Mouse (Mus musculus) heart, postnatal 0 days (tissue): Measurements from ENCODE around the gene Kif5c. TPM values are rescaled to one million over a fixed set of nuclear protein-coding genes. Genes with fewer than 3 reads are reported as not detected.

Source experiments
- ATAC-seq: fragments of 200-750 bp; cut with Nextera tagmentation; 2 replicates; pipeline ENCODE4 v1.8.0; 2017; ENCODE audit warnings: low read depth, moderate number of reproducible peaks, moderate library complexity; ENCODE audit not compliant: insufficient read depth
- DNase-seq: peaks from one replicate; pipeline ENCODE4 v3.0.0-alpha.2; 2016; ENCODE audit warnings: low spot score
- H3K27ac ChIP-seq: fragments of 300-500 bp; sonication (generic); 2 replicates; pipeline ENCODE4 v1.5.1; 2014; ENCODE audit warnings: low read depth, mild to moderate bottlenecking
- H3K27me3 ChIP-seq: fragments of 300-500 bp; sonication (generic); 2 replicates; pipeline ENCODE4 v1.6.1; 2014; ENCODE audit warnings: low read length, mixed read lengths; ENCODE audit not compliant: control insufficient read depth, insufficient read depth
- H3K36me3 ChIP-seq: fragments of 300-500 bp; sonication (generic); replicated peaks from 2 replicates; pipeline ENCODE4 v1.6.1; 2014; ENCODE audit warnings: low read length, mixed read lengths; ENCODE audit not compliant: control insufficient read depth, insufficient read depth
- H3K4me1 ChIP-seq: fragments of 300-500 bp; sonication (generic); 2 replicates; pipeline ENCODE4 v1.6.1; 2014; ENCODE audit warnings: antibody characterized with exemption; ENCODE audit not compliant: control insufficient read depth, insufficient read depth
- H3K4me2 ChIP-seq: fragments of 300-500 bp; sonication (generic); 2 replicates; pipeline ENCODE4 v1.6.1; 2014; ENCODE audit warnings: low read depth, mild to moderate bottlenecking, low read length, moderate library complexity
- H3K4me3 ChIP-seq: fragments of 300-500 bp; sonication (generic); 2 replicates; pipeline ENCODE4 v1.5.1; 2014; ENCODE audit warnings: low read depth, low read length
- H3K9ac ChIP-seq: fragments of 300-500 bp; sonication (generic); replicated peaks from 2 replicates; pipeline ENCODE4 v1.6.1; 2014; ENCODE audit warnings: low read depth, low read length, mixed read lengths
- H3K9me3 ChIP-seq: fragments of 300-500 bp; sonication (generic); replicated peaks from 2 replicates; pipeline ENCODE4 v1.6.1; 2016; ENCODE audit warnings: low read length; ENCODE audit not compliant: control insufficient read depth
- CTCF ChIP-seq: IDR thresholded peaks from 2 replicates; pipeline ENCODE4 v1.5.1; 2016; ENCODE audit warnings: antibody characterized with exemption, control low read depth, low read depth
- EP300 ChIP-seq: IDR thresholded peaks from 2 replicates; pipeline ENCODE4 v1.6.1; 2016; ENCODE audit warnings: antibody characterized with exemption, low read depth
- WGBS: fragments of 180-500 bp; shearing (Covaris S2); extraction: QIAGEN DNeasy Blood & Tissue Kit; methylation state at CpG from one replicate; pipeline ENCODE4 v1.1.7; 2014; 5-methylcytosine and 5-hydroxymethylcytosine counted together
- polyA plus RNA-seq: library from polyadenylated mRNA; unstranded; fragments of >200 nt; fragmentation: Nextera tagmentation; extraction: Ambion mirVana; gene quantifications from 2 replicates; pipeline ENCODE4 v1.2.1, GENCODE M21; 2015
- total RNA-seq: library from RNA; depleted of rRNA; stranded (reverse); fragments of >200 nt; gene quantifications from 2 replicates; pipeline ENCODE4 v1.2.3, GENCODE M21; 2014; ENCODE audit warnings: low replicate concordance

The Kif5c gene
- total and polyA plus RNA-seq, 2 experiments from 2014 or later, result 0.34 to 0.76 TPM

DNA sequence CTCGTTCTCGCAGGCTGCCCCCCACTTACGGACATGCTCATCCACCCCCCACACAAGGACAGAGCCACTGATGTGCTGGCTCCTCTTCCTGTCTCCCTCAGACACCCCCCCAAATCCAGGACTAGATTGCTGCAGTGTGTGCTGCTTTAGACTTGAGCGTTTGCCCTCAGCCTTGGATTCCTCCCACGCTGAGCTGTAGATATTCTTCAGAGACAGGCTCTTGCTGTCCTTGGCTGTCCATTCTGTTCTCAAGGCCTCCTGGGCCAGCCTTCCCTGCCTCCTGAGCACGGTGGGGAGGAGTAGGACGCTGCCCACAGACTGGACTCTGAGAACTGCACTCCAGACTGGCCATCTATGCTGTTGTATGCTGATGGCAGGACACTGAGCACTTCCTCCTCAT lies 127.8 kb downstream of the Kif5c start:
- DNase-seq (no peak), ATAC-seq (no peak)
- no peak overlapping the region for H3K9ac ChIP-seq
- H3K36me3 ChIP-seq, result no peaks in the 10 kb centered on the region
- peaks cover 13% of the 10 kb centered on the region for H3K4me1 ChIP-seq
- no peak overlapping the region for H3K4me2 ChIP-seq
- 58% methylated on average over 7 of the region's 7 CpGs for WGBS
- H3K27ac ChIP-seq, result no peak overlapping the region
- H3K9me3 ChIP-seq, result no peaks in the 10 kb centered on the region
- H3K4me3 ChIP-seq, result no peak overlapping the region
- TF ChIP-seq CTCF, result no peak
- no peak for TF ChIP-seq EP300
- no peaks in the 10 kb centered on the region for H3K27me3 ChIP-seq

DNA sequence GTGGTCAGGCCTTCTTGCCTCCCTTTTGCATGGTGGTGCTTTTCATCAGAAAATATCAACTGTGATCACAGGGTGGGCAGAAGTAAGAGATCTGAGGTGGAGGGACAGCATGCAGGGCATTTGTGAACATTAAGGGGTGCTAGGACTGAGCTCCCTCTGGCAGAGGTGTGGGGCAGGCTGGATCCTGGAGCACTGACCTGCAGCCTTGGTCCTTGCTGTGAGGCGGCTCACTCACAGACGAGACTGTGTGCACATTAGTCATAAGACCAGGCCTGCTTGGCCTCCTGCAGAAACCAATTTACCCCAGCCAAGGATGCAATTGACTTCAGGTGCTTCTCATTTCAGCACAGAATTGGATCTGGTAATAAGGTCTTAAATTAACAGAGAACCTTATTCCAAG lies 128.6 kb downstream of the Kif5c start:
- TF ChIP-seq CTCF (no peak), EP300 (no peak)
- ATAC-seq (no peak), DNase-seq (no peak)
- 92% methylated on average over 2 of the region's 2 CpGs for WGBS
- Histone ChIP-seq H3K9me3 (no peaks in the 10 kb centered on the region), H3K4me1 (peaks cover 13% of the 10 kb centered on the region), H3K4me2 (no peak overlapping the region), H3K27me3 (no peaks in the 10 kb centered on the region), H3K9ac (no peak overlapping the region), H3K36me3 (no peaks in the 10 kb centered on the region), H3K4me3 (no peak overlapping the region), H3K27ac (no peak overlapping the region)

DNA sequence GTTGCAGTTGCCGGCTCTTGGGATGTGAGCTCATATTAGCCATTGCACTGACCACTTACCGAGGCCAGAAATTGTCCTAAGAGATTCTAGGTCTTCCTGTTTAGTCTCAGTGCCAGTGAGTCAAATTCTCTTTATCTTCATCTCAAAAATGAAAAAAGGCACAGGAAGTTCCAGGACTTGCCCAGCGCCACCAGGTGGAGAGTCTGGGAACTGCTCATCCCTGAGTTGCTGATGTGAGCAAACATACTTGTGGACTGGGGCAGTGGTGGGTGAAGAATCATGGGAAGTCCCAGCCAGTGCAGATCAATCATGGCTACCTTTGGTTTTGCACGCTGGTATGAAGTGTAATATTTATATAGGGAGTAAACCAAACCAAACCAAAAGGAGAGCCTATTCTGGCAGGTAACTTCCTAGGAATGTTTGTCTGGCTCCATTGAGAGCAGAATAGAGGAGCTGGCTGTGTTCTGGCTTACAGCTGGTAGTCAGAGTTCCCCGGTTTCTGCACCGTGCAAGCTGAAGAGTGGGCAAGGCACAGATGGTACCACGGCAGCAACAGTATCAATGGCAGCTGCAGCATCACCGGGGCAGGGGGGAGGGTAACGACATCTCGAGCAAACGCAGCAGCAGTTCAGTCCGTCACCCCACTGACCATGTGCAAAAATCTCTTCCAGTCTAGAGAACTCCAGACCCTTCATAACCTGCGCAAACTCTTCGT lies 129.7 kb downstream of the Kif5c start:
- DNase-seq, result no peak

DNA sequence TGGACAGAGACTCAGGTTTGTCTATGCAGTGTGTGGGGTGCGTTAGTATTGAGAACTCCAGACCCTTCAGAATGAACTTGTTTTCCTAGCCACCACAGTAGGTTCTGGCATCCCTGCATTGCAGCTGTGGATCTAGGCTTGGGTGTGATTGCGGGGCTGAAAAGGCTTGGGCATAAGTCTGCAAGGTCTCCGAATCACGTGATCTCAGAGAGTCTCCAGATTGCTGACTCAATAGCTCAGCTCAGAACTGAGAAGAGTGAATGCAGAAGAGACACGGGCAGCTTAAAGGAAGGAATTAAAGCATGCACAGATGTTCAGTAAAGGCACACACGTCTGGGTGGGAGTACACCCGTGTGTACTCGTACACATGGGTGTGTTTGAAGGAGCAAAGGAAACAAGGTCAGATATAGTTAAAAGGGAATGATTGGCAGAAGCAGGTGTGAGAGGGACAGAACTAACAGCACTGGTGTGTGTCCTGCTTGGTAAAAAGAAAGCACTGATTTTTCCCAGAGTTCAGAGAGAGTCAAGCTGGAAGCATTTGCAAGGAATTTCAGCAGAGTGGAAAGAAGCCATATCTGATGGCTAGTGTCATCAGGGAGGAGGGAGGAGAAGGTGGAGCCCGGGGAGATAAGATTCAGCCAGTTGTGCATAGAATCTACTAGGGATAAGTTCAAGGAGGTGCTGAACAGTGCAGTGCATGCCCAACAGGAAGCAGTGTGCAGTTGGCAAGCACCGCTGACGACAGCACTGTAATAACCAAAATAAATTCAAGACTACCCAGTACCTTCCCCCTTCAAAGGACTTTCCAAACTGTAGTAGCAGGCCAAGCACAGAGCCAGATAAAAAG lies 130.9 kb downstream of the Kif5c start:
- ATAC-seq (peak; percentile 77), DNase-seq (peak; percentile 67)
- Histone ChIP-seq H3K4me3 (no peak overlapping the region), H3K4me1 (peaks cover 13% of the 10 kb centered on the region), H3K27ac (0 out of 2 replicates have a peak overlapping the region, but pooled peaks have one; percentile 50), H3K27me3 (no peaks in the 10 kb centered on the region), H3K36me3 (no peaks in the 10 kb centered on the region), H3K9ac (no peak overlapping the region), H3K9me3 (no peaks in the 10 kb centered on the region), H3K4me2 (no peak overlapping the region)
- no peak for TF ChIP-seq CTCF
- no peak for TF ChIP-seq EP300
- 22% methylated on average over 11 of the region's 11 CpGs for WGBS

More for the DNA sequence above, 129.7 kb downstream of the Kif5c start:
- Histone ChIP-seq H3K4me3 (no peak overlapping the region), H3K27ac (no peak overlapping the region), H3K9me3 (no peaks in the 10 kb centered on the region), H3K9ac (no peak overlapping the region), H3K4me2 (no peak overlapping the region), H3K27me3 (no peaks in the 10 kb centered on the region), H3K36me3 (no peaks in the 10 kb centered on the region), H3K4me1 (peaks cover 13% of the 10 kb centered on the region)
- 77% methylated on average over 14 of the region's 14 CpGs for WGBS
- ATAC-seq, result no peak
- no peak for TF ChIP-seq EP300
- TF ChIP-seq CTCF, result peak; percentile 39; the same call in 1 of the 2 replicates

DNA sequence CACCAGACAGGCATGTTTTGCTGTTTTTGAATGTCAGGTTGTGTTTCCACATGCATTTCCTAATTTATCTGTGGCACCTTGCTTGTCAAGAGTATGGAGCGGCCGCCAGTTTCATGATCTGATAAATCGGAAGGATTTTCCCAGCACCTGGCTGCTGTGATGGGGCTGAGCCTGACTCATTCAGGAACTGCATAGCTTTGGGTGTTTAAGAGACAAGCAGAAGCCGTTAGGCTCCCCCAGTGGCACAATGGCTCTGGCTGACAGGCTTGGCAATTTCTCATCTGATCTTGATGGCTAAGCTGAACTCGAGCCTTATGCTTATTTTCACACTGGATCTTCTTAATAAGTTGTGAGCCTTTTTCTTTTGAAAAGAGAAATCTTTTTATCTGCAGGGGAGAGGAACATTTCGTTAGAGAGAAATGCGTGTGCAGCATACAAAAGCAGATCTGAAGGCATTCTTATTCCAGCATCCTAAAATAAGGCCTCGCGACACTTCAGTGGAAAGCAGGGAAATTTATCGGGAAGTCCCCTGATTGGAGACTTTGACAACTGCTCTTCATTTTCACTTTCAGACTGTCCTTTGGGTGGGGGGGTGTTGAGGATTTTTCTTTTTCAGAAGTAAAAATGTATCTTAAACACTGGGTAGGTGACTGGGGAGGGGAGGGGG lies 132.6 kb downstream of the Kif5c start:
- Histone ChIP-seq H3K4me3 (no peak overlapping the region), H3K4me2 (no peak overlapping the region), H3K36me3 (no peaks in the 10 kb centered on the region), H3K9me3 (no peaks in the 10 kb centered on the region), H3K4me1 (peaks cover 13% of the 10 kb centered on the region), H3K9ac (no peak overlapping the region), H3K27me3 (no peaks in the 10 kb centered on the region), H3K27ac (no peak overlapping the region)
- TF ChIP-seq EP300, result no peak
- no peak for TF ChIP-seq CTCF
- DNase-seq (no peak), ATAC-seq (no peak)
- WGBS, result 81% methylated on average over 10 of the region's 10 CpGs
